Mouse (Mus musculus) embryonic fibroblast, embryonic 13.5 days (primary cell): ENCODE results near the gene Rpl32. TPM values are rescaled to one million over a fixed set of nuclear protein-coding genes. Genes with fewer than 3 reads are reported as not detected.

Experiments
- H3K27ac ChIP-seq: 2 replicates; pipeline ENCODE4 v1.5.1; 2012; ENCODE audit warnings: low read length, control low read depth, inconsistent platforms; ENCODE audit not compliant: insufficient read depth
- H3K4me1 ChIP-seq: 2 replicates; pipeline ENCODE4 v1.6.1; 2011; ENCODE audit warnings: low read length; ENCODE audit not compliant: control insufficient read depth, insufficient read depth
- H3K4me3 ChIP-seq: 2 replicates; pipeline ENCODE4 v1.5.1; 2011; ENCODE audit warnings: mild to moderate bottlenecking, control low read depth, low read length; ENCODE audit not compliant: insufficient read depth
- CTCF ChIP-seq: IDR thresholded peaks from 2 replicates; pipeline ENCODE4 v1.5.1; 2011; ENCODE audit warnings: mild to moderate bottlenecking, control low read depth, low read length, moderate library complexity, borderline replicate concordance; ENCODE audit not compliant: insufficient read depth
- POLR2A ChIP-seq: IDR thresholded peaks from 2 replicates; pipeline ENCODE4 v1.6.1; 2011; ENCODE audit warnings: low read depth, mild to moderate bottlenecking, control low read depth, low read length, moderate library complexity
- polyA plus RNA-seq: library from polyadenylated mRNA; stranded (reverse); fragments of >200 nt; gene quantifications from 2 replicates; pipeline ENCODE4 v1.2.4, GENCODE M21; 2011; ENCODE audit warnings: low read depth; ENCODE audit not compliant: missing spikeins, insufficient read length

Rpl32 gene
- polyA plus RNA-seq, 1 experiment: 2,350 TPM

- TF ChIP-seq POLR2A: no peak
- TF ChIP-seq CTCF: no peak
- no peak overlapping the region for H3K4me3 ChIP-seq
These were observed 53.0 kb downstream of the Rpl32 start for GRCm38 (mm10) chr6:115755536-115755935.

More at GRCm38 (mm10) chr6:115755536-115755935, 53.0 kb downstream of the Rpl32 start:
- Histone ChIP-seq H3K27ac (no peak overlapping the region), H3K4me1 (no peaks in the 10 kb centered on the region)

Other genes starting within 250 kb of the Rpl32 start
- gene Mkrn2os, start 216.2 kb downstream of the Rpl32 start, polyA plus RNA-seq: not detected in 2 replicates
- gene Mkrn2, start 206.8 kb downstream of the Rpl32 start, polyA plus RNA-seq: 21.9 and 22.2 TPM in 2 replicates
- gene Raf1, start 132.1 kb downstream of the Rpl32 start, polyA plus RNA-seq: 60.5 and 69.8 TPM in 2 replicates
- gene Tmem40, start 46.3 kb downstream of the Rpl32 start, polyA plus RNA-seq: 1.6 and 2.0 TPM in 2 replicates
- 12.0 and 12.3 TPM in 2 replicates for gene Cand2, start 34.2 kb downstream of the Rpl32 start, polyA plus RNA-seq
- 0.19 and 0.20 TPM in 2 replicates for gene Efcab12, start 29.7 kb upstream of the Rpl32 start, polyA plus RNA-seq
- 5.9 and 6.4 TPM in 2 replicates for gene Mbd4, start 44.6 kb upstream of the Rpl32 start, polyA plus RNA-seq
- gene Ift122, start 44.7 kb upstream of the Rpl32 start, polyA plus RNA-seq: 13.5 and 19.1 TPM in 2 replicates
- not detected in 2 replicates for gene Rho, start 123.0 kb upstream of the Rpl32 start, polyA plus RNA-seq
- not detected in 2 replicates for gene H1foo, start 136.2 kb upstream of the Rpl32 start, polyA plus RNA-seq
- 28.4 and 28.8 TPM in 2 replicates for gene Plxnd1, start 186.3 kb upstream of the Rpl32 start, polyA plus RNA-seq